Mouse (Mus musculus) hindbrain, embryonic 16.5 days (tissue): Measurements from ENCODE around the gene Pip5k1b. TPM values are rescaled to one million over a fixed set of nuclear protein-coding genes. Genes with fewer than 3 reads are reported as not detected.

Source experiments
- ATAC-seq: fragments of 200-750 bp; cut with Nextera tagmentation; 2 replicates; pipeline ENCODE4 v1.8.0; 2017; ENCODE audit warnings: moderate TSS enrichment, moderate library complexity
- H3K27ac ChIP-seq: fragments of 300-500 bp; sonication (generic); 2 replicates; pipeline ENCODE4 v1.5.1; 2014; ENCODE audit warnings: low read depth, mild to moderate bottlenecking, control low read depth, low read length, moderate library complexity
- H3K27me3 ChIP-seq: fragments of 300-500 bp; sonication (generic); replicated peaks from 2 replicates; pipeline ENCODE4 v1.6.1; 2014; ENCODE audit warnings: low read length; ENCODE audit not compliant: control insufficient read depth, insufficient read depth
- H3K36me3 ChIP-seq: fragments of 300-500 bp; sonication (generic); 2 replicates; pipeline ENCODE4 v1.6.1; 2014; ENCODE audit warnings: mild to moderate bottlenecking, low read length, moderate library complexity, mixed read lengths; ENCODE audit not compliant: control insufficient read depth, insufficient read depth
- H3K4me1 ChIP-seq: fragments of 300-500 bp; sonication (generic); 2 replicates; pipeline ENCODE4 v1.6.1; 2014; ENCODE audit warnings: low read depth, low read length; ENCODE audit not compliant: control insufficient read depth, insufficient read depth
- H3K4me2 ChIP-seq: fragments of 300-500 bp; sonication (generic); 2 replicates; pipeline ENCODE4 v1.6.1; 2014; ENCODE audit warnings: mild to moderate bottlenecking, low read length, control low read depth, moderate library complexity
- H3K4me3 ChIP-seq: fragments of 300-500 bp; sonication (generic); 2 replicates; pipeline ENCODE4 v1.5.1; 2014; ENCODE audit warnings: mild to moderate bottlenecking, low read length, control low read depth, moderate library complexity
- H3K9ac ChIP-seq: fragments of 300-500 bp; sonication (generic); 2 replicates; pipeline ENCODE4 v1.6.1; 2014; ENCODE audit warnings: low read depth, mild to moderate bottlenecking, control low read depth, low read length, moderate library complexity
- H3K9me3 ChIP-seq: fragments of 300-500 bp; sonication (generic); 2 replicates; pipeline ENCODE4 v1.6.1; 2014; ENCODE audit warnings: mild to moderate bottlenecking, low read length, moderate library complexity; ENCODE audit not compliant: control insufficient read depth
- WGBS: fragments of 180-500 bp; shearing (Covaris S2); extraction: QIAGEN DNeasy Blood & Tissue Kit; methylation state at CpG from one replicate; pipeline ENCODE4 v1.1.7; 2014; 5-methylcytosine and 5-hydroxymethylcytosine counted together
- polyA plus RNA-seq: library from polyadenylated mRNA; unstranded; fragments of >200 nt; fragmentation: Nextera tagmentation; extraction: Ambion mirVana; gene quantifications from 2 replicates; pipeline ENCODE4 v1.2.1, GENCODE M21; 2015

Gene Pip5k1b
- polyA plus RNA-seq, 1 experiment from 2014 or later, result 2.2 TPM

GRCm38 (mm10) chr19:24280601-24281228 lies 275.0 kb downstream of the Pip5k1b start, which contains the start of gene Fxn:
Gene Fxn (minus strand): TSS chr19:24280605.
- peak; percentile 94 for ATAC-seq
- H3K9ac ChIP-seq, result peak within 1 kb of the TSS; percentile 80
- H3K9me3 ChIP-seq, result no peaks in the 10 kb centered on the region
- WGBS, result under 1% methylated on average over 12 of the region's 22 CpGs
- H3K27me3 ChIP-seq, result no peaks in the 10 kb centered on the region
- no peaks in the 10 kb centered on the region for H3K36me3 ChIP-seq
- peaks cover 3% of the 10 kb centered on the region for H3K4me1 ChIP-seq
- H3K27ac ChIP-seq, result peak within 1 kb of the TSS; percentile 87
- peak within 1 kb of the TSS; percentile 70 for H3K4me3 ChIP-seq
- peak within 1 kb of the TSS; percentile 94 for H3K4me2 ChIP-seq

- under 1% methylated on average over 62 of the region's 78 CpGs for WGBS
- H3K27ac ChIP-seq, result peak overlapping the region; percentile 87
- peak; percentile 82 for ATAC-seq
- H3K4me3 ChIP-seq, result peak overlapping the region; percentile 70
- peak overlapping the region; percentile 80 for H3K9ac ChIP-seq
- H3K4me1 ChIP-seq, result peaks cover 3% of the 10 kb centered on the region
- no peaks in the 10 kb centered on the region for H3K9me3 ChIP-seq
- no peaks in the 10 kb centered on the region for H3K36me3 ChIP-seq
- peak overlapping the region; percentile 94 for H3K4me2 ChIP-seq
- no peaks in the 10 kb centered on the region for H3K27me3 ChIP-seq
Observed at GRCm38 (mm10) chr19:24279706-24280600, 275.7 kb downstream of the Pip5k1b start.

GRCm38 (mm10) chr19:24278859-24279258 lies 276.8 kb downstream of the Pip5k1b start:
- H3K27me3 ChIP-seq, result no peaks in the 10 kb centered on the region
- H3K9ac ChIP-seq, result no peak overlapping the region

GRCm38 (mm10) chr19:24274281-24274680 lies 281.4 kb downstream of the Pip5k1b start:
- H3K27me3 ChIP-seq, result no peaks in the 10 kb centered on the region
- H3K4me2 ChIP-seq, result no peak overlapping the region
- H3K36me3 ChIP-seq, result no peaks in the 10 kb centered on the region
- H3K9ac ChIP-seq, result no peak overlapping the region
- H3K4me3 ChIP-seq, result no peak overlapping the region
- no peaks in the 10 kb centered on the region for H3K9me3 ChIP-seq
- no peak overlapping the region for H3K27ac ChIP-seq
- no peaks in the 10 kb centered on the region for H3K4me1 ChIP-seq
- ATAC-seq, result no peak
- 64% methylated on average over 3 of the region's 3 CpGs for WGBS

More at GRCm38 (mm10) chr19:24278859-24279258, 276.8 kb downstream of the Pip5k1b start:
- 88% methylated on average over 15 of the region's 15 CpGs for WGBS
- H3K4me1 ChIP-seq, result peaks cover 3% of the 10 kb centered on the region
- no peak overlapping the region for H3K27ac ChIP-seq
- no peak overlapping the region for H3K4me3 ChIP-seq
- H3K9me3 ChIP-seq, result no peaks in the 10 kb centered on the region
- ATAC-seq, result no peak
- H3K36me3 ChIP-seq, result no peaks in the 10 kb centered on the region
- H3K4me2 ChIP-seq, result peak overlapping the region; percentile 94; the same call in 1 of the 2 replicates

GRCm38 (mm10) chr19:24271746-24272426 lies 283.8 kb downstream of the Pip5k1b start:
- Histone ChIP-seq H3K4me3 (no peak overlapping the region), H3K27me3 (no peaks in the 10 kb centered on the region), H3K4me1 (no peaks in the 10 kb centered on the region), H3K27ac (no peak overlapping the region), H3K9me3 (no peaks in the 10 kb centered on the region), H3K4me2 (peak overlapping the region; percentile 41), H3K9ac (no peak overlapping the region), H3K36me3 (no peaks in the 10 kb centered on the region)
- peak; percentile 88 for ATAC-seq
- WGBS, result 44% methylated on average over 16 of the region's 16 CpGs

- Histone ChIP-seq H3K4me2 (peak overlapping the region; percentile 41), H3K4me3 (no peak overlapping the region), H3K36me3 (no peaks in the 10 kb centered on the region), H3K9me3 (no peaks in the 10 kb centered on the region), H3K27me3 (no peaks in the 10 kb centered on the region), H3K9ac (no peak overlapping the region), H3K27ac (no peak overlapping the region), H3K4me1 (no peaks in the 10 kb centered on the region)
- 41% methylated on average over 7 of the region's 7 CpGs for WGBS
- peak; percentile 71 for ATAC-seq
Observed at GRCm38 (mm10) chr19:24271326-24271725, 284.3 kb downstream of the Pip5k1b start.

- Histone ChIP-seq H3K4me3 (no peak overlapping the region), H3K27me3 (no peaks in the 10 kb centered on the region), H3K9ac (no peak overlapping the region), H3K4me1 (no peaks in the 10 kb centered on the region), H3K27ac (no peak overlapping the region), H3K4me2 (no peak overlapping the region), H3K36me3 (peaks cover 5% of the 10 kb centered on the region; the same call in 1 of the 2 replicates), H3K9me3 (no peaks in the 10 kb centered on the region)
- ATAC-seq, result no peak
- 38% methylated on average over 4 of the region's 4 CpGs for WGBS
Observed at GRCm38 (mm10) chr19:24268531-24268930, 287.1 kb downstream of the Pip5k1b start.

- H3K36me3 ChIP-seq, result peaks cover 8% of the 10 kb centered on the region; the same call in 1 of the 2 replicates
- 88% methylated on average over 7 of the region's 7 CpGs for WGBS
- no peaks in the 10 kb centered on the region for H3K4me1 ChIP-seq
- H3K4me2 ChIP-seq, result no peak overlapping the region
- H3K27me3 ChIP-seq, result no peaks in the 10 kb centered on the region
- ATAC-seq, result no peak
- H3K9ac ChIP-seq, result no peak overlapping the region
- no peaks in the 10 kb centered on the region for H3K9me3 ChIP-seq
- H3K27ac ChIP-seq, result no peak overlapping the region
- no peak overlapping the region for H3K4me3 ChIP-seq
Observed at GRCm38 (mm10) chr19:24266046-24266830, 289.4 kb downstream of the Pip5k1b start.
